Mouse (Mus musculus): ENCODE data around the gene 1700025G04Rik. TPM values are rescaled to one million over a fixed set of nuclear protein-coding genes. Genes with fewer than 3 reads are reported as not detected.

1700025G04Rik gene
- polyA plus RNA-seq, 1 experiment from 2014 or later, result 25.8 TPM

- H3K9ac ChIP-seq (ENCODE audit: low read depth, low read length), result no peak overlapping the region
These were observed 164.2 kb downstream of the 1700025G04Rik start for GRCm38 (mm10) chr1:151925738-151926137.

GRCm38 (mm10) chr1:151918806-151919357, 171.0 kb downstream of the 1700025G04Rik start:
- no peaks in the 10 kb centered on the region; the same call in 1 of the 2 replicates for H3K36me3 ChIP-seq (ENCODE audit: control insufficient read depth, insufficient read depth)
- H3K4me2 ChIP-seq (replicated peaks; ENCODE audit: low read depth), result no peak overlapping the region
- no peaks in the 10 kb centered on the region for H3K27me3 ChIP-seq (replicated peaks; ENCODE audit: control insufficient read depth, insufficient read depth, low read length)
- no peak overlapping the region for H3K9ac ChIP-seq (ENCODE audit: low read depth, low read length)
- 78% methylated on average over 9 of the region's 9 CpGs for WGBS
- H3K9me3 ChIP-seq (ENCODE audit: control insufficient read depth), result no peaks in the 10 kb centered on the region
- no peak overlapping the region for H3K27ac ChIP-seq (ENCODE audit: low read depth, low read length)
- H3K4me1 ChIP-seq (replicated peaks; ENCODE audit: control insufficient read depth, insufficient read depth, low read length), result no peaks in the 10 kb centered on the region
- no peak overlapping the region for H3K4me3 ChIP-seq (ENCODE audit: low read depth, low read length)
- no peak for ATAC-seq
- no peak for TF ChIP-seq CTCF (IDR thresholded peaks at IDR 0.05; ENCODE audit: low read depth)

More at GRCm38 (mm10) chr1:151925738-151926137, 164.2 kb downstream of the 1700025G04Rik start:
- Histone ChIP-seq H3K4me2 (replicated peaks; ENCODE audit: low read depth) (no peak overlapping the region), H3K4me3 (ENCODE audit: low read depth, low read length) (no peak overlapping the region), H3K27me3 (replicated peaks; ENCODE audit: control insufficient read depth, insufficient read depth, low read length) (no peaks in the 10 kb centered on the region), H3K9me3 (ENCODE audit: control insufficient read depth) (no peaks in the 10 kb centered on the region), H3K27ac (ENCODE audit: low read depth, low read length) (no peak overlapping the region), H3K4me1 (replicated peaks; ENCODE audit: control insufficient read depth, insufficient read depth, low read length) (no peaks in the 10 kb centered on the region), H3K36me3 (ENCODE audit: control insufficient read depth, insufficient read depth) (no peaks in the 10 kb centered on the region)
- TF ChIP-seq CTCF (IDR thresholded peaks at IDR 0.05; ENCODE audit: low read depth), result no peak
- no peak for ATAC-seq
- WGBS, result 70% methylated on average over 7 of the region's 7 CpGs

GRCm38 (mm10) chr1:151917736-151918135, 172.2 kb downstream of the 1700025G04Rik start:
- Histone ChIP-seq H3K4me1 (replicated peaks; ENCODE audit: control insufficient read depth, insufficient read depth, low read length) (no peaks in the 10 kb centered on the region), H3K9ac (ENCODE audit: low read depth, low read length) (no peak overlapping the region), H3K36me3 (ENCODE audit: control insufficient read depth, insufficient read depth) (peaks cover 4% of the 10 kb centered on the region; the same call in 1 of the 2 replicates), H3K9me3 (ENCODE audit: control insufficient read depth) (no peaks in the 10 kb centered on the region), H3K4me3 (ENCODE audit: low read depth, low read length) (no peak overlapping the region), H3K27ac (ENCODE audit: low read depth, low read length) (no peak overlapping the region), H3K4me2 (replicated peaks; ENCODE audit: low read depth) (no peak overlapping the region), H3K27me3 (replicated peaks; ENCODE audit: control insufficient read depth, insufficient read depth, low read length) (no peaks in the 10 kb centered on the region)
- 91% methylated on average over 3 of the region's 3 CpGs for WGBS
- TF ChIP-seq CTCF (IDR thresholded peaks at IDR 0.05; ENCODE audit: low read depth), result no peak
- ATAC-seq, result no peak

GRCm38 (mm10) chr1:151914494-151914893, 175.4 kb downstream of the 1700025G04Rik start:
- no peak for TF ChIP-seq CTCF (IDR thresholded peaks at IDR 0.05; ENCODE audit: low read depth)
- no peaks in the 10 kb centered on the region for H3K4me1 ChIP-seq (replicated peaks; ENCODE audit: control insufficient read depth, insufficient read depth, low read length)
- no peak for ATAC-seq
- H3K9ac ChIP-seq (ENCODE audit: low read depth, low read length), result no peak overlapping the region
- H3K4me3 ChIP-seq (ENCODE audit: low read depth, low read length), result no peak overlapping the region
- 92% methylated on average over 9 of the region's 9 CpGs for WGBS
- no peak overlapping the region for H3K27ac ChIP-seq (ENCODE audit: low read depth, low read length)
- no peaks in the 10 kb centered on the region for H3K9me3 ChIP-seq (ENCODE audit: control insufficient read depth)
- no peaks in the 10 kb centered on the region for H3K27me3 ChIP-seq (replicated peaks; ENCODE audit: control insufficient read depth, insufficient read depth, low read length)
- H3K36me3 ChIP-seq (ENCODE audit: control insufficient read depth, insufficient read depth), result peaks cover 13% of the 10 kb centered on the region
- H3K4me2 ChIP-seq (replicated peaks; ENCODE audit: low read depth), result no peak overlapping the region

GRCm38 (mm10) chr1:151907014-151907413, 182.9 kb downstream of the 1700025G04Rik start:
- no peak overlapping the region for H3K9ac ChIP-seq (ENCODE audit: low read depth, low read length)
- no peak overlapping the region for H3K4me2 ChIP-seq (replicated peaks; ENCODE audit: low read depth)
- no peak for TF ChIP-seq CTCF (IDR thresholded peaks at IDR 0.05; ENCODE audit: low read depth)
- ATAC-seq, result no peak
- H3K9me3 ChIP-seq (ENCODE audit: control insufficient read depth), result no peaks in the 10 kb centered on the region
- WGBS, result 78% methylated on average over 4 of the region's 4 CpGs
- H3K4me3 ChIP-seq (ENCODE audit: low read depth, low read length), result no peak overlapping the region
- H3K4me1 ChIP-seq (replicated peaks; ENCODE audit: control insufficient read depth, insufficient read depth, low read length), result no peaks in the 10 kb centered on the region
- H3K27ac ChIP-seq (ENCODE audit: low read depth, low read length), result no peak overlapping the region
- peaks cover 10% of the 10 kb centered on the region; the same call in 1 of the 2 replicates for H3K36me3 ChIP-seq (ENCODE audit: control insufficient read depth, insufficient read depth)
- no peaks in the 10 kb centered on the region for H3K27me3 ChIP-seq (replicated peaks; ENCODE audit: control insufficient read depth, insufficient read depth, low read length)

- TF ChIP-seq CTCF (IDR thresholded peaks at IDR 0.05; ENCODE audit: low read depth), result no peak
- Histone ChIP-seq H3K36me3 (ENCODE audit: control insufficient read depth, insufficient read depth) (no peaks in the 10 kb centered on the region), H3K9me3 (ENCODE audit: control insufficient read depth) (no peaks in the 10 kb centered on the region)
These were observed 189.1 kb downstream of the 1700025G04Rik start for GRCm38 (mm10) chr1:151900706-151901360.

More at GRCm38 (mm10) chr1:151900706-151901360, 189.1 kb downstream of the 1700025G04Rik start:
- no peaks in the 10 kb centered on the region for H3K27me3 ChIP-seq (replicated peaks; ENCODE audit: control insufficient read depth, insufficient read depth, low read length)
- H3K4me3 ChIP-seq (ENCODE audit: low read depth, low read length), result no peak overlapping the region
- no peak overlapping the region for H3K4me2 ChIP-seq (replicated peaks; ENCODE audit: low read depth)
- WGBS, result 81% methylated on average over 12 of the region's 12 CpGs
- no peaks in the 10 kb centered on the region for H3K4me1 ChIP-seq (replicated peaks; ENCODE audit: control insufficient read depth, insufficient read depth, low read length)
- H3K9ac ChIP-seq (ENCODE audit: low read depth, low read length), result no peak overlapping the region
- no peak overlapping the region for H3K27ac ChIP-seq (ENCODE audit: low read depth, low read length)
- ATAC-seq, result no peak
